Mouse (Mus musculus) MEL (cell line): ENCODE measurements at regions not wholly inside any gene's neighbourhood (a gene's known extent, or its start where the extent isn't known, plus 50 kb on each side); places are given as distances from the start of the nearest gene placed in this dataset.

Experiments
- DNase-seq: peaks from one replicate; pipeline ENCODE4 v3.0.0; 2011; ENCODE audit warnings: low read depth, low spot score
- H3K27ac ChIP-seq: 2 replicates; pipeline ENCODE4 v1.5.1; 2012; ENCODE audit warnings: low read depth, mild to moderate bottlenecking, control low read depth, low read length, moderate library complexity; ENCODE audit not compliant: control insufficient read depth
- H3K27me3 ChIP-seq, 2 experiments: fragments of 150-350 bp in 1 of 2; sonication (generic) in 1 of 2; 2 replicates each; pipeline ENCODE4 v1.6.1; 2012; ENCODE audit warnings: low read length in 2 of 2, mild to moderate bottlenecking in 2 of 2, improper control_type of control experiment in 1 of 2, moderate library complexity in 1 of 2; ENCODE audit not compliant: insufficient read depth in 2 of 2, control insufficient read depth in 1 of 2
- H3K36me3 ChIP-seq, 2 experiments: 2 replicates each; pipeline ENCODE4 v1.6.1; 2012 to 2014; ENCODE audit warnings: low read length in 2 of 2, improper control_type of control experiment in 1 of 2, inconsistent platforms in 1 of 2, mild to moderate bottlenecking in 1 of 2; ENCODE audit not compliant: insufficient read depth in 2 of 2, control insufficient read depth in 1 of 2
- H3K4me1 ChIP-seq, 2 experiments: fragments of 150-350 bp in 1 of 2; sonication (generic) in 1 of 2; 2 replicates each; pipeline ENCODE4 v1.6.1; 2012; ENCODE audit warnings: low read length in 2 of 2, improper control_type of control experiment in 1 of 2, mild to moderate bottlenecking in 1 of 2; ENCODE audit not compliant: insufficient read depth in 2 of 2, control insufficient read depth in 1 of 2
- H3K4me3 ChIP-seq, 2 experiments: fragments of 150-350 bp in 1 of 2; sonication (generic) in 1 of 2; 2 replicates each; pipeline ENCODE4 v1.5.1; 2012; ENCODE audit warnings: low read depth in 2 of 2, low read length in 2 of 2, mild to moderate bottlenecking in 2 of 2, moderate library complexity in 2 of 2, control low read depth in 1 of 2, improper control_type of control experiment in 1 of 2; ENCODE audit not compliant: control insufficient read depth in 1 of 2, insufficient read depth in 1 of 2
- H3K79me2 ChIP-seq: 2 replicates; pipeline ENCODE4 v1.6.1; 2012; ENCODE audit warnings: mild to moderate bottlenecking, low read length, moderate library complexity; ENCODE audit not compliant: control insufficient read depth, poor library complexity, insufficient read depth
- H3K9ac ChIP-seq: 2 replicates; pipeline ENCODE4 v1.6.1; 2012; ENCODE audit warnings: low read depth, mild to moderate bottlenecking, control low read depth, low read length, moderate library complexity; ENCODE audit not compliant: control insufficient read depth, poor library complexity, severe bottlenecking
- H3K9me3 ChIP-seq: fragments of 150-350 bp; sonication (generic); replicated peaks from 2 replicates; pipeline ENCODE4 v1.6.1; 2012; ENCODE audit warnings: mild to moderate bottlenecking, low read length, improper control_type of control experiment, moderate library complexity; ENCODE audit not compliant: insufficient read depth
- BHLHE40 ChIP-seq: IDR thresholded peaks from 2 replicates; pipeline ENCODE4 v1.6.1; 2012; ENCODE audit warnings: low read depth, mild to moderate bottlenecking, inconsistent platforms, low read length, improper control_type of control experiment, borderline replicate concordance
- ETS1 ChIP-seq: IDR thresholded peaks from 2 replicates; pipeline ENCODE4 v1.6.1; 2012; ENCODE audit warnings: low read depth, mild to moderate bottlenecking, inconsistent platforms, low read length, improper control_type of control experiment, moderate library complexity
- GABPA ChIP-seq: IDR thresholded peaks from 2 replicates; pipeline ENCODE4 v1.6.1; 2012; ENCODE audit warnings: low read depth, mild to moderate bottlenecking, inconsistent platforms, low read length, improper control_type of control experiment, moderate library complexity
- HCFC1 ChIP-seq: IDR thresholded peaks from 2 replicates; pipeline ENCODE4 v1.6.1; 2012; ENCODE audit warnings: low read depth, mild to moderate bottlenecking, inconsistent platforms, low read length, improper control_type of control experiment, moderate library complexity
- MAFK ChIP-seq: IDR thresholded peaks from 2 replicates; pipeline ENCODE4 v1.6.1; 2011; ENCODE audit warnings: low read depth, mild to moderate bottlenecking, low read length, improper control_type of control experiment, borderline replicate concordance
- MAZ ChIP-seq: IDR thresholded peaks from 2 replicates; pipeline ENCODE4 v1.6.1; 2012; ENCODE audit warnings: low read depth, mild to moderate bottlenecking, inconsistent platforms, low read length, improper control_type of control experiment
- MEF2A ChIP-seq: IDR thresholded peaks from 2 replicates; pipeline ENCODE4 v1.6.1; 2014; ENCODE audit warnings: low read depth, mild to moderate bottlenecking, inconsistent platforms, low read length, improper control_type of control experiment; ENCODE audit not compliant: poor library complexity, insufficient replicate concordance, severe bottlenecking; ENCODE audit errors: extremely low read depth
- MXI1 ChIP-seq: IDR thresholded peaks from 2 replicates; pipeline ENCODE4 v1.6.1; 2011; ENCODE audit warnings: mild to moderate bottlenecking, low read depth, low read length, improper control_type of control experiment
- MYC ChIP-seq: IDR thresholded peaks from 2 replicates; pipeline ENCODE4 v1.6.1; 2011; ENCODE audit warnings: low read depth, mild to moderate bottlenecking, low read length, improper control_type of control experiment, moderate library complexity
- NRF1 ChIP-seq: IDR thresholded peaks from 2 replicates; pipeline ENCODE4 v1.6.1; 2014; ENCODE audit warnings: low read depth, mild to moderate bottlenecking, inconsistent platforms, low read length, improper control_type of control experiment, moderate library complexity; ENCODE audit not compliant: poor library complexity, insufficient read depth, severe bottlenecking
- POLR2A ChIP-seq, 2 experiments: IDR thresholded peaks; 2 replicates each; pipeline ENCODE4 v1.6.1; 2011 to 2012; ENCODE audit warnings: low read length in 2 of 2, mild to moderate bottlenecking in 2 of 2, control low read depth in 1 of 2, improper control_type of control experiment in 1 of 2, low read depth in 1 of 2, moderate library complexity in 1 of 2; ENCODE audit not compliant: control insufficient read depth in 1 of 2, insufficient read depth in 1 of 2, poor library complexity in 1 of 2
- RAD21 ChIP-seq: IDR thresholded peaks from 2 replicates; pipeline ENCODE4 v1.6.1; 2011; ENCODE audit warnings: mild to moderate bottlenecking, low read depth, low read length, improper control_type of control experiment
- RCOR1 ChIP-seq: IDR thresholded peaks from 2 replicates; pipeline ENCODE4 v1.6.1; 2012; ENCODE audit warnings: low read depth, mild to moderate bottlenecking, inconsistent platforms, low read length, improper control_type of control experiment
- SIN3A ChIP-seq: IDR thresholded peaks from 2 replicates; pipeline ENCODE4 v1.6.1; 2012; ENCODE audit warnings: low read length, improper control_type of control experiment, inconsistent platforms
- SMC3 ChIP-seq: IDR thresholded peaks from 2 replicates; pipeline ENCODE4 v1.6.1; 2011; ENCODE audit warnings: low read depth, low read length, improper control_type of control experiment
- TAL1 ChIP-seq: IDR thresholded peaks from 2 replicates; pipeline ENCODE4 v1.6.1; 2012; ENCODE audit warnings: mild to moderate bottlenecking, inconsistent platforms, low read length, moderate library complexity, mixed read lengths
- TBP ChIP-seq: IDR thresholded peaks from 2 replicates; pipeline ENCODE4 v1.8.0; 2011; ENCODE audit warnings: low read depth, low read length, improper control_type of control experiment
- TCF12 ChIP-seq: IDR thresholded peaks from 2 replicates; pipeline ENCODE4 v1.6.1; 2014; ENCODE audit warnings: low read depth, mild to moderate bottlenecking, inconsistent platforms, low read length, improper control_type of control experiment, moderate library complexity
- USF2 ChIP-seq, 2 experiments: IDR thresholded peaks; 2 replicates each; pipeline ENCODE4 v1.6.1; 2011 to 2012; ENCODE audit warnings: improper control_type of control experiment in 2 of 2, low read length in 2 of 2, borderline replicate concordance in 1 of 2, inconsistent platforms in 1 of 2, low read depth in 1 of 2, mild to moderate bottlenecking in 1 of 2; ENCODE audit not compliant: insufficient read depth in 1 of 2
- ZC3H11A ChIP-seq: IDR thresholded peaks from 2 replicates; pipeline ENCODE4 v1.6.1; 2012; ENCODE audit warnings: low read depth, mild to moderate bottlenecking, inconsistent platforms, low read length, improper control_type of control experiment

- Histone ChIP-seq H3K4me1 (no peaks in the 10 kb centered on the region), H3K79me2 (no peaks in the 10 kb centered on the region), H3K9me3 (no peaks in the 10 kb centered on the region), H3K27me3 (no peaks in the 10 kb centered on the region), H3K27ac (no peak overlapping the region), H3K9ac (no peak overlapping the region), H3K36me3 (no peaks in the 10 kb centered on the region), H3K4me3 (no peak overlapping the region)
- TF ChIP-seq MYC (no peak), SIN3A (no peak), RCOR1 (no peak), POLR2A (IDR thresholded peaks at IDR 0.05; ENCODE audit: control insufficient read depth in 1 of 2, insufficient read depth in 1 of 2, low read depth in 1 of 2, low read length in 2 of 2, poor library complexity in 1 of 2) (no peak), MAZ (no peak), RAD21 (no peak), MAFK (no peak), SMC3 (no peak), GABPA (no peak), ETS1 (no peak), HCFC1 (no peak), MEF2A (no peak), ZC3H11A (no peak), TCF12 (no peak), TAL1 (no peak), NRF1 (no peak), BHLHE40 (no peak), MXI1 (no peak), USF2 (IDR thresholded peaks at IDR 0.05; ENCODE audit: borderline replicate concordance in 1 of 2, insufficient read depth in 1 of 2, low read depth in 1 of 2, low read length in 2 of 2) (no peak), TBP (no peak)
- DNase-seq: no peak
These were observed 59.7 kb upstream of the Gm10985 start for GRCm38 (mm10) chr3:53785201-53785600.

GRCm38 (mm10) chr3:53776668-53777067 is 68.2 kb upstream of the Gm10985 start:
- no peak overlapping the region for H3K9ac ChIP-seq
- H3K4me1 ChIP-seq: no peaks in the 10 kb centered on the region
- TF ChIP-seq MXI1: no peak
- no peak overlapping the region for H3K4me3 ChIP-seq
- H3K9me3 ChIP-seq: no peaks in the 10 kb centered on the region
- H3K27me3 ChIP-seq: no peaks in the 10 kb centered on the region
- H3K36me3 ChIP-seq: no peaks in the 10 kb centered on the region
- no peaks in the 10 kb centered on the region for H3K79me2 ChIP-seq
- H3K27ac ChIP-seq: no peak overlapping the region
- no peak for DNase-seq
